Mouse (Mus musculus): Measurements from ENCODE around the gene Ahdc1. TPM values are rescaled to one million over a fixed set of nuclear protein-coding genes. Genes with fewer than 3 reads are reported as not detected.
"Not testable (repeated sequence)": the region's sequence is repeated elsewhere in the genome, so short reads cannot be mapped to it uniquely, and the experiment has no call there.

The Ahdc1 gene
- polyA plus RNA-seq, 1 experiment from 2014 or later, result 6.3 TPM

DNA sequence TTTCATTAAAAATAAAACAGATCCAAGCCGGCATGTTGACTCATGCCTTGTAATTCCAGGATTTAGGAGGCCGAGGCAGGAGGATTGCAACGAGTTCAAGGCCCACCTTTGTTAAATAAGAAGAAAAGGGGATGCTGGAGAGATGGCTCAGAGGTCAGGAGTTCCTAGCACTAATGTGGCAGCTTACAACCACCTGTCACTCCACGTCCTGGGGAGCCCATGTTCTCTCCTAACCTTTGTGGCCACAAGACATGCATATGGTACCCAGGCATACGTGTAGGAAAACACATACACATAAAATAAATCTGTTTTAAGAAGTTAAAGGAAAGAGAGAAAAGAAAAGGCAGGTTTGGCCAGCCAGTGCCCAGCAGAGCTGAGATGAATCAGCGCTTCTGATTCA lies 82.0 kb downstream of the Ahdc1 start:
- H3K27ac ChIP-seq, result peak overlapping the region; percentile 90
- no peak overlapping the region; the same call in 1 of the 2 replicates for H3K9ac ChIP-seq
- H3K4me3 ChIP-seq (replicated peaks), result no peak overlapping the region
- peaks cover 64% of the 10 kb centered on the region for H3K4me1 ChIP-seq (replicated peaks)
- 70% methylated on average over 6 of the region's 6 CpGs for whole genome bisulfite sequencing
- no peaks in the 10 kb centered on the region for H3K36me3 ChIP-seq
- no peaks in the 10 kb centered on the region for H3K9me3 ChIP-seq
- H3K27me3 ChIP-seq (replicated peaks), result no peaks in the 10 kb centered on the region
- H3K4me2 ChIP-seq (replicated peaks), result no peak overlapping the region
- ATAC-seq, result no peak

- no peak overlapping the region for H3K4me3 ChIP-seq (replicated peaks)
- peak overlapping the region; percentile 90 for H3K27ac ChIP-seq
- H3K36me3 ChIP-seq, result no peaks in the 10 kb centered on the region
- H3K4me1 ChIP-seq (replicated peaks), result peaks cover 60% of the 10 kb centered on the region
- H3K4me2 ChIP-seq (replicated peaks), result peak overlapping the region; percentile 31
- 23% methylated on average over 6 of the region's 6 CpGs for WGBS
- peak; percentile 52 for ATAC-seq
- H3K9me3 ChIP-seq, result no peaks in the 10 kb centered on the region
- peak overlapping the region; percentile 28; the same call in 1 of the 2 replicates for H3K9ac ChIP-seq
- H3K27me3 ChIP-seq (replicated peaks), result no peaks in the 10 kb centered on the region
These were observed 82.5 kb downstream of the Ahdc1 start for GRCm38 (mm10) chr4:133093481-133094033.

DNA sequence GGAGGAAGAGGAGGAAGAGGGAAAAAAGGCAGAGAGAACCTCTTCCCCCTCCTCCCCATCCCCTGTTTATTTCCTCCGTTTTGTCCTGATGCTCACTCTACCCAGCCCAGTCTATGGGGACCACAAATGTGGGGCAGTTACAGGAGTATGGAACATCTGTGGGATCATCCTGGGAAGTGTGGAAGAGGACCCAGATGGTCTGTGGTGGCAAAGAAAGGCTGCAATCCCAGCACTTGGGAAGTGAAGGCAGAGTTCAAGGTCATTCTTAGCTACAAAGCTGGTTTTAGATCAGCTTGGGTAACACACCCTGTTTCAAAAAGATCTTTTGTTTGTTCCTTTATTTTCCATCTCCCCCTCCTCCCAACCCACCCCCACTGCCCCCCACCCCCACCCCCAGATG lies 83.2 kb downstream of the Ahdc1 start:
- Histone ChIP-seq H3K27me3 (replicated peaks) (no peaks in the 10 kb centered on the region), H3K27ac (peak overlapping the region; percentile 90), H3K36me3 (no peaks in the 10 kb centered on the region), H3K9ac (no peak overlapping the region), H3K4me2 (replicated peaks) (no peak overlapping the region; the same call in 1 of the 2 replicates), H3K9me3 (no peaks in the 10 kb centered on the region), H3K4me3 (replicated peaks) (no peak overlapping the region), H3K4me1 (replicated peaks) (peaks cover 60% of the 10 kb centered on the region)
- no peak for ATAC-seq
- 60% methylated on average over 1 of the region's 1 CpGs for WGBS

- Histone ChIP-seq H3K4me2 (replicated peaks) (peak overlapping the region; percentile 45), H3K36me3 (no peaks in the 10 kb centered on the region), H3K9me3 (no peaks in the 10 kb centered on the region), H3K9ac (peak overlapping the region; percentile 18), H3K27ac (peak overlapping the region; percentile 90), H3K4me3 (replicated peaks) (no peak overlapping the region), H3K4me1 (replicated peaks) (peaks cover 51% of the 10 kb centered on the region), H3K27me3 (replicated peaks) (no peaks in the 10 kb centered on the region)
- 46% methylated on average over 16 of the region's 16 CpGs for WGBS
- ATAC-seq, result peak; percentile 48
These were observed 84.1 kb downstream of the Ahdc1 start for GRCm38 (mm10) chr4:133094936-133095733.

DNA sequence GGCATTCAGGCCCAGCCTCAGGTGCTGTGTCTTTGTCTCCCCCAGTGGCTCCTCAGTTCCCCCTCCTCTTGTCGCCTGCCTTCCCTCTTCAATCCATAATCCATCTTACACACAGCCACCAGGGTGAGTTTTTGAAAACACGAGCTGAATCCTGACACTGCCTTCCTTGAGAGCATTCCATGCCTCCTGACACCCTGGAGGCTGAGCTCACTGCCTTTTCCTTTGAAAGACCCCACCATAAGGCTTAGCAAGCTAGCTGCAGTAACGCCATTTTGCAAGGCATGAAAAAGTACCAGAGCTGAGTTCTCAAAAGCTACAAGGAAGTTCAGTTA lies 84.6 kb downstream of the Ahdc1 start:
- Histone ChIP-seq H3K4me1 (replicated peaks) (peaks cover 46% of the 10 kb centered on the region), H3K4me2 (replicated peaks) (peak overlapping the region; percentile 45), H3K27ac (peak overlapping the region; percentile 85), H3K9ac (peak overlapping the region; percentile 18)
- 19% methylated on average over 3 of the region's 3 CpGs for WGBS
- H3K4me3 ChIP-seq (replicated peaks); H3K27me3 ChIP-seq (replicated peaks); H3K36me3 ChIP-seq; H3K9me3 ChIP-seq; ATAC-seq: not testable (repeated sequence)

DNA sequence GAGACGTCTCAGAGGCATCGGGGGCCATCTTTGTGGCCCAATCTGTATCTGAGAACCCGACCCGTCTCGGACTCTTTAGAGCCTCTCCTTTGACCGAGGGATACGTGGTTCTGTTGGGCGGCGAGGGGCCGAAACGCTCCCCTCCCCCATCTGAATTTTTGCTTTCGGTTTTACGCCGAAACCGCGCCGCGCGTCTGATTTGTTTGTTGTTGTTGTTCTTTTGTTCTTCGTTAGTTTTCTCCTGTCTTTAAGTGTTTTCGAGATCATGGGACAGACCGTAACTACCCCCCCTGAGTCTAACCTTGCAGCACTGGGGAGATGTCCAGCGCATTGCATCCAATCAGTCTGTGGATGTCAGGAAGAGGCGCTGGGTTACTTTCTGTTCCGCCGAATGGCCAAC lies 85.6 kb downstream of the Ahdc1 start:
- H3K4me2 ChIP-seq (replicated peaks); H3K36me3 ChIP-seq; H3K27ac ChIP-seq; H3K9me3 ChIP-seq; H3K9ac ChIP-seq; ATAC-seq; H3K27me3 ChIP-seq (replicated peaks): not testable (repeated sequence)
- Histone ChIP-seq H3K4me3 (replicated peaks) (peak overlapping the region; percentile 23; the same call in 1 of the 2 replicates), H3K4me1 (replicated peaks) (peaks cover 38% of the 10 kb centered on the region)
- 0% methylated on average over 15 of the region's 26 CpGs for WGBS

GRCm38 (mm10) chr4:133101751-133102150 lies 90.7 kb downstream of the Ahdc1 start:
- Histone ChIP-seq H3K27me3 (replicated peaks) (no peaks in the 10 kb centered on the region), H3K9ac (no peak overlapping the region), H3K9me3 (no peaks in the 10 kb centered on the region), H3K36me3 (no peaks in the 10 kb centered on the region), H3K4me2 (replicated peaks) (peak overlapping the region; percentile 19; the same call in 1 of the 2 replicates), H3K27ac (0 out of 2 replicates have a peak overlapping the region, but pooled peaks have one; percentile 28), H3K4me1 (replicated peaks) (peaks cover 19% of the 10 kb centered on the region), H3K4me3 (replicated peaks) (no peak overlapping the region)
- ATAC-seq, result no peak
- 74% methylated on average over 9 of the region's 9 CpGs for WGBS

GRCm38 (mm10) chr4:133103525-133104193 lies 92.6 kb downstream of the Ahdc1 start:
- H3K27me3 ChIP-seq (replicated peaks), result no peaks in the 10 kb centered on the region
- H3K4me1 ChIP-seq (replicated peaks), result peaks cover 33% of the 10 kb centered on the region
- H3K36me3 ChIP-seq, result no peaks in the 10 kb centered on the region
- WGBS, result 19% methylated on average over 14 of the region's 16 CpGs
- H3K9ac ChIP-seq, result no peak overlapping the region
- ATAC-seq, result peak; percentile 87
- H3K27ac ChIP-seq, result peak overlapping the region; percentile 88
- no peak overlapping the region for H3K4me3 ChIP-seq (replicated peaks)
- no peaks in the 10 kb centered on the region for H3K9me3 ChIP-seq
- H3K4me2 ChIP-seq (replicated peaks), result peak overlapping the region; percentile 43

GRCm38 (mm10) chr4:133104194-133104569 lies 93.1 kb downstream of the Ahdc1 start:
- Histone ChIP-seq H3K36me3 (no peaks in the 10 kb centered on the region), H3K4me3 (replicated peaks) (no peak overlapping the region), H3K4me2 (replicated peaks) (peak overlapping the region; percentile 43), H3K9me3 (no peaks in the 10 kb centered on the region), H3K27me3 (replicated peaks) (no peaks in the 10 kb centered on the region), H3K9ac (no peak overlapping the region), H3K27ac (peak overlapping the region; percentile 88), H3K4me1 (replicated peaks) (peaks cover 39% of the 10 kb centered on the region)
- WGBS, result 19% methylated on average over 10 of the region's 10 CpGs
- peak; percentile 54 for ATAC-seq

GRCm38 (mm10) chr4:133106691-133107090 lies 95.6 kb downstream of the Ahdc1 start:
- H3K36me3 ChIP-seq, result no peaks in the 10 kb centered on the region
- no peaks in the 10 kb centered on the region for H3K9me3 ChIP-seq
- no peak overlapping the region for H3K27ac ChIP-seq
- no peaks in the 10 kb centered on the region for H3K27me3 ChIP-seq (replicated peaks)
- H3K4me2 ChIP-seq (replicated peaks), result no peak overlapping the region
- H3K4me3 ChIP-seq (replicated peaks), result no peak overlapping the region
- peaks cover 38% of the 10 kb centered on the region for H3K4me1 ChIP-seq (replicated peaks)
- WGBS, result 93% methylated on average over 7 of the region's 7 CpGs
- no peak for ATAC-seq
- H3K9ac ChIP-seq, result no peak overlapping the region

GRCm38 (mm10) chr4:133107788-133108281 lies 96.8 kb downstream of the Ahdc1 start:
- 0 out of 2 replicates have a peak, but pooled peaks have one; percentile 19 for ATAC-seq
- Histone ChIP-seq H3K36me3 (no peaks in the 10 kb centered on the region), H3K9ac (no peak overlapping the region), H3K9me3 (no peaks in the 10 kb centered on the region), H3K4me2 (replicated peaks) (no peak overlapping the region), H3K27me3 (replicated peaks) (no peaks in the 10 kb centered on the region), H3K4me3 (replicated peaks) (no peak overlapping the region), H3K27ac (peak overlapping the region; percentile 62), H3K4me1 (replicated peaks) (peaks cover 32% of the 10 kb centered on the region)
- 45% methylated on average over 13 of the region's 13 CpGs for WGBS

All from intestine, embryonic 15.5 days (tissue).